Mouse (Mus musculus) liver, adult 2 months (tissue): ENCODE measurements at regions not wholly inside any gene's neighbourhood (a gene's known extent, or its start where the extent isn't known, plus 50 kb on each side); places are given as distances from the start of the nearest gene placed in this dataset.

Source experiments
- CTCF ChIP-seq: fragments of 200-500 bp; IDR thresholded peaks from 2 replicates; pipeline ENCODE4 v1.5.1; 2011; ENCODE audit warnings: low read depth, low read length, control low read depth
- POLR2A ChIP-seq: fragments of 200-500 bp; IDR thresholded peaks from 2 replicates; pipeline ENCODE4 v1.6.1; 2011; ENCODE audit warnings: low read length, control low read depth; ENCODE audit not compliant: insufficient read depth; ENCODE audit errors: extremely low read depth

- TF ChIP-seq CTCF = no peak
- TF ChIP-seq POLR2A = no peak
These were observed 56.4 kb upstream of the Ppara start for GRCm38 (mm10) chr15:85678351-85678895.
